Mouse (Mus musculus) kidney, adult 8-10 months (tissue): ENCODE data around the gene Psmc2.

ENCODE experiments used
- DNase-seq, 2 experiments: peaks; one replicate each; pipeline ENCODE4 v3.0.0; 2022

The Psmc2 gene

DNA sequence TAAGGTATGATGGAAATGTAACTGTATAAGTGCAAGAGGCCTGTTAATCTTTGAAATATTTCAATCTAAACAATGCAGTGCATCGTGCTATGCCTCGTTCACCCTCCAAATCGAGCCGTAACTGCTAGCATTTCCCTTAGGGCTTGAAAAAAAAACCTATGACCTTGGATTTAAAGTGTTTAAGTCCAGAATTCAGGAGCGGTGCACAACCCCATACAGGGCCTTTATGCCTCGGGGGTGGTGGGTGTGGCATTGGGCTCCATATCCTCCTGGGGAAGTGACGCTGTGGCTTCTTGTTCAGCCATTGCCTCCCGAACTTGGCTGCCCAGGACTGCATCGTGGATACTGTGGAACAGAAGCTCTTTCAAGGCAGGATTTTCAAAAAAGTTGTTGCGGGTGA is 25.8 kb downstream of the Psmc2 start:
- no peak for DNase-seq

DNA sequence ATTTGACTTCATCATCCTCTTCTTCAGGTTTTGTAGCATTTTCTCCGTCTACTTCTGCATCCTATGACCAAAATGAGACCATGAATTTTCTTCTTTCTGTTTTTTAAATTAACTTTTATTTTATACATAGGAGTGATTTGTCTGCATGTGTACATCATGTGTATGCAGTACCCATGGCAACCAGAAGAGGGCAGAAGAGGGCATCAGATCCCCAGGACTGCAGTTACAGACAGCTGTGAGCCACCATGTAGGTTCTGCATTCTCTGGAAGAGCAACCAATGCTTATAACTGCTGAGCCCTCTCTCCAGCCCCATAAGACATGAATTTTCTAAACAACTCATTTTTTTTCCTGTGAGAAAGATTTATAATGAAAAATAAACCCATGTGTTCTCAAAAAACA is 28.9 kb downstream of the Psmc2 start:
- peak in 1 of 2 experiments; percentile 32 for DNase-seq

DNA sequence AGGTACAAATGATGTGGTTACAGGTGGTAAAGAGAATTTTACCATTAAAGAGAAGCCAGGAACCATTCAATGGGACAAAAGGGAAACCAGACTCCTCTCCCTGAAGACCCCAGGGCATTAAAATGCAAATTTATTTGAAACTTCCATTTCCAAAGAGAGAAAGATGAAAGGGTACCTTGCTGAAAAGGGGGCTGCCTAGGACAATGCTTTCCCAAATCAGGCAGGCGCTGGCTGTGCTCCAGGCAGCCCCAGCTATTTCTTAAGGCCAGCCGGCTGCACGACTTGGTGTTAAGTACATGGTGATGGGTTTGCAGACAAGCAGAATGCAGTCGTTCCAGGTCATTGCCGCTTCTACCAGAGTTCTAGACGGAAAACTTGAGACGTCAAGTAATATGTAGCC is 41.3 kb downstream of the Psmc2 start:
- DNase-seq, result no peak

DNA sequence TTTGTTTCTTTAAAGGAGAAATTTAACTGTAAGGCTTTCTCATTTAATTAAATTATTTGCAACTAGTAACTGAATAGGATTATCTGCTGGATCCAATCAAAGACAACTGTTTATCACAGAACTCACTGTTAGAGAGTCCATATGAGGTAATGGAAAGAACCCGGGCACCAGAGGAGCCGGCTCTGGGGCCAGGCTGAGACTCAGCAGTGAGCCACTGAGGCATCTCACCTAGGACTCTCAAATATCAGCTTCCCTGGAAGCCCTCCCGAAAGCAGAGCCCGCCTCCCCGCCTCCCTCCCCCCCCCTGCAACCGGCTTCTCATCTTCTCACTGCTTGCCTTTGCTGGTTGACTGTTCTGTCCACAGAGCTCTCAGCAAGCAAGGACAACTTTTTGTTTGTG is 42.6 kb downstream of the Psmc2 start:
- no peak for DNase-seq

DNA sequence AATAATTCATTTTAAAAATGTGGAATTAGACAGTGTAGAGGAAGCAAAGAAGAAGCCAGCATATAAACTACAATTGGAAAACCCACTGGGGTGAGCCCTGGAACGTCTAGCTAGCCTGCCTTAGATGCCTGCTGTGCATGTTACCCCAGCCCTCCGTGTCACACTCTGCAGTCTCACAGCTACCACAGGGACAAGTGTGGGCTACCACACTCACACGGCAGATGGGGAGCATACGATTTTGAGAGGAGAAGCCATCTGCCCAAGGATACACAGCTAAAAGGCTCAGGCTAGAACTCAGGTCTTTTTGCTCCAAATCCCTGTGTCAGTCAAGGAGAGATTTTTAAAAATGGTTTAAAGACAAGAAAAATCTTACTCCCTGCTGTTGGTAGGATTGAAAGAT is 43.8 kb downstream of the Psmc2 start:
- no peak for DNase-seq

DNA sequence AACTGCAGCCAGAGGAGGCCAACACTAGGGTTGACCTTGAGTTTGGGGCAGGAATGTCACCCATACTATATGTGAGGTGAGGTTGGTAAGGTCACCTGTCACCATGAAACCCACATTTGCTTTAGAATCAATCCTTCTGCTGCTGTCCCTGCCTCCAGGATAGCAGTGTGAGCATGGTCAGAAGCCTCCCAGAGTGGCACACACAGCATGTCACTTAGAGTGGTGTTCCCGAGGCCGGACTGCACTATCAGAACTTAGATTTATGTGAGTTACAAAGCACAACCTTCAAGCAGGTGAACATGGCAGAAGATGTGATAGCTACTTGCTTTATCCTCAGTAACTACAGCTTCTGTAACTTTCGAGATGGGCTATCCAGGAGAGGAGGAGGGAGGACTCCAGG is 46.7 kb downstream of the Psmc2 start:
- DNase-seq, result no peak

DNA sequence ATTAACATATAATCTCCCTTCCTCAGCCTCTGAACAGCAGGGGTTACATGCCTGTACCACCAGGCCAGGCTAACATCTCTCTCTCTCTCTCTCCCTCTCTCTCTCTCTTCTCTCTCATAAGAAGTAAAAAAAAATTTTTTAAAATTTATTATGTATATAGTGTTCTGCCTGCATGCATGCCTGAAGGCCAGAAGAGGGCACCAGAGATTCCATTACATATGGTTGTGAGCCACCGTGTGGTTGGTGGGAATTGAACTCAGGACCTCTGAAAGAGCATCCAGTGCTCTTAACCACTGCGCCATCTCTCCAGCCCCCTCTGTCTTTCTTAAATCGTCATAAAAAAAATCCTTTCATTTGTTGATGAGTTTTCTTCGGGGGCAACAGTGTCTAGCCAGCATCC is 59.6 kb downstream of the Psmc2 start:
- DNase-seq, result no peak

DNA sequence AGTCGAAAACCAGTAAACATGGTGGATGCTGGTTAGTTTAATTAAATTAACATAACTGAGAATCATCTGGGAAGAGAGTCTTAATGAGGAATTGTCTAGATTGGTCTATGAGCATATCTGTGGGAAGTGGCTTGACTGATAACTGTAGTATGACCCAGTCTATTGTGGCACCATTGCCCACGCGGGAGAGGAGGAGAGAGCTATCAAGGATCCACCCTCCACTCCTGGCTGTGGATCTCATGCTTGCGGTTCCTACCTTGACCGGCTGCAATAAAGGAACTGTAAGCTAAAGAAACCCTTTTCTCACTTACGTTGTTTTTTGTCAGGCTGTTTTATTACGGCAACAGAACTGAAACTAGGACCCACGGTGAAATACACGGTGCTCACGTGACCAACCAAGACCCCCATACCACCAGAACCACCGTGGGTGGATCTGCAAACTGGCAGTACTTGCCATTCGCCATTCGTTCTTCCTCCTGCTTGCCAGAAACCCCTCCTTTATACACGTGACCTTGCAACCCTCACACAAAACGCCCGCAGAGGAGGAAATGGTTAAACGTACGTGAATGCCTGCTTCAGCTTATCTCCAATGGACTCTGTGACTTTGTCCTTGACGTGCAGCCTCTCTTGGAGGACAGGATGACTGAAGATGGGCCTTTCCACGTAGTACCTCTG is 61.7 kb downstream of the Psmc2 start:
- no peak for DNase-seq

DNA sequence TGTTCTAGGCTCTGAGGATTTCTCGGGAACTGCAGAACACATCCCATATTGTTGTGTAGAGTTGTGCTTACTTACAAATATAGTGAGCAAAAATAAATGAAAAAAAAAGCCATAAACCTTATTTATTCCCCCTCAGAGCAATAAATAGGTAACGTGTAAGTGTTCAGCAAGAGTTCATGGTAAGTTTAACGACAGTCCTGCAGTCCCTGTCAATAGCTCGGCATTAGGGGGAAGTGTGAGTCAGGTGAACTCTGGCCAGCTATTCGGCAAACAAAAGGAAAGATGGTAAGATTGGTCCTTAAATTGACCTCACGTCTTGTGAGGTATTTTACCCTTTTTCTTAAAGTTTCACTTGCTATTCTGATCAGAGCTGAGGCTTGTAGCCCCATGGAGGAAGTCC is 62.4 kb downstream of the Psmc2 start:
- DNase-seq, result no peak

DNA sequence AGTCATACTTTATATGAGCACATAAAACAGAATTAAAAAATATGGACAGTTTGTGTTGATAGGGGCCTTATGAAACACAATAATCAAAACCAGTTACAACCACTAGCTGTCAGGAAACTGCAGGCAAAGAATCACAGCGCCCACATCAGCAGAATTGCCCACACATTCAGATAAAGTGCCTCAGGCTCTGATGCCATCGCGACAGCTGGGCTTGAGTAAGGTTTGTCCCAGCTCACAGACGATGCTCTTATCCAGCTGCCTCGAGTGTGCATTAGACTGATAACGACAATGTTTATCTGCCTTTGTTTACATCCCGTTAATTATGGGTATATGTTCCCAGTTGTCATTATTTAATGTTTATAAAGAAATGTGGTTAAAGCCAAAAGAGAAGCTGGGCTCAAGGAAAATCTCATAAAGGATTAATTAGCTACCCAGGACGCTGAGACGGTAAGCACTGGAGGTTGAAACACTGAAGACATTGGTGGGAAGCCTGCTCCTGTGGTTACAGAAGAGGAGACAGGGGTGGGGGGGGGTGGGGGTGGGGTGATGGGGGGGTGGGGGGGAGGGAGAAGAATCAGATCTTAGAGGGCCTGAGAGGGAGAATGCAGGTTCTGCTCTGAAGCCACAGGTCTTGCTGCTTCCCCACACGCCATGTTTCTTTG is 66.7 kb downstream of the Psmc2 start:
- no peak for DNase-seq
